Mouse (Mus musculus) induced T-regulatory cell, adult 2 months (primary cell): ENCODE measurements around the gene Gmcl1.

Experiments
- DNase-seq: peaks from one replicate; pipeline ENCODE4 v3.0.0-alpha.2; 2012; ENCODE audit warnings: low read depth

Gene Gmcl1

GRCm38 (mm10) chr6:86736313-86736712 lies 3.1 kb upstream of the Gmcl1 start:
- no peak for DNase-seq

GRCm38 (mm10) chr6:86732276-86733173 lies 658 bp downstream of the Gmcl1 start:
- peak; percentile 54 for DNase-seq

GRCm38 (mm10) chr6:86728711-86729110 lies 4.5 kb downstream of the Gmcl1 start:
- DNase-seq, result no peak

GRCm38 (mm10) chr6:86721977-86722376 lies 11.2 kb downstream of the Gmcl1 start:
- DNase-seq, result no peak

- DNase-seq, result no peak
Observed at GRCm38 (mm10) chr6:86708072-86708774, 25.0 kb downstream of the Gmcl1 start.

- DNase-seq, result no peak
Observed at GRCm38 (mm10) chr6:86702577-86702976, 30.6 kb downstream of the Gmcl1 start.

GRCm38 (mm10) chr6:86697903-86698302 lies 35.3 kb downstream of the Gmcl1 start:
- no peak for DNase-seq

- no peak for DNase-seq
Observed at GRCm38 (mm10) chr6:86696213-86696612, 37.0 kb downstream of the Gmcl1 start.

GRCm38 (mm10) chr6:86694465-86694864 lies 38.7 kb downstream of the Gmcl1 start:
- peak; percentile 88 for DNase-seq

- no peak for DNase-seq
Observed at GRCm38 (mm10) chr6:86689671-86690070, 43.5 kb downstream of the Gmcl1 start.

- DNase-seq, result no peak
Observed at GRCm38 (mm10) chr6:86686971-86687370, 46.2 kb downstream of the Gmcl1 start.

- no peak for DNase-seq
Observed at GRCm38 (mm10) chr6:86684655-86685011, 48.5 kb downstream of the Gmcl1 start.

GRCm38 (mm10) chr6:86683872-86684654 lies 49.1 kb downstream of the Gmcl1 start, which contains the start of gene Snrnp27:
TSS of gene Snrnp27 (minus strand) at chr6:86684522.
- DNase-seq, result peak; percentile 95

GRCm38 (mm10) chr6:86681289-86681688 lies 51.9 kb downstream of the Gmcl1 start:
- no peak for DNase-seq

- no peak for DNase-seq
Observed at GRCm38 (mm10) chr6:86678341-86678740, 54.8 kb downstream of the Gmcl1 start.

GRCm38 (mm10) chr6:86670873-86671272 lies 62.3 kb downstream of the Gmcl1 start:
- peak; percentile 90 for DNase-seq

GRCm38 (mm10) chr6:86669240-86669727 lies 63.9 kb downstream of the Gmcl1 start:
- DNase-seq, result peak; percentile 99

- no peak for DNase-seq
Observed at GRCm38 (mm10) chr6:86668580-86669239, 64.5 kb downstream of the Gmcl1 start, which contains the start of gene Mxd1. TSS of gene Mxd1 (minus strand) at chr6:86669161.

- peak; percentile 72 for DNase-seq
Observed at GRCm38 (mm10) chr6:86667061-86667460, 66.1 kb downstream of the Gmcl1 start.

- DNase-seq, result no peak
Observed at GRCm38 (mm10) chr6:86665560-86666307, 67.4 kb downstream of the Gmcl1 start.

- DNase-seq, result no peak
Observed at GRCm38 (mm10) chr6:86665076-86665475, 68.1 kb downstream of the Gmcl1 start.
